Mouse (Mus musculus): ENCODE data around the gene AY358078. TPM values are rescaled to one million over a fixed set of nuclear protein-coding genes. Genes with fewer than 3 reads are reported as not detected.
"Not testable (repeated sequence)": the region's sequence is repeated elsewhere in the genome, so short reads cannot be mapped to it uniquely, and the experiment has no call there.

The AY358078 gene
- polyA plus RNA-seq, 1 experiment from 2014 or later = not detected

DNA sequence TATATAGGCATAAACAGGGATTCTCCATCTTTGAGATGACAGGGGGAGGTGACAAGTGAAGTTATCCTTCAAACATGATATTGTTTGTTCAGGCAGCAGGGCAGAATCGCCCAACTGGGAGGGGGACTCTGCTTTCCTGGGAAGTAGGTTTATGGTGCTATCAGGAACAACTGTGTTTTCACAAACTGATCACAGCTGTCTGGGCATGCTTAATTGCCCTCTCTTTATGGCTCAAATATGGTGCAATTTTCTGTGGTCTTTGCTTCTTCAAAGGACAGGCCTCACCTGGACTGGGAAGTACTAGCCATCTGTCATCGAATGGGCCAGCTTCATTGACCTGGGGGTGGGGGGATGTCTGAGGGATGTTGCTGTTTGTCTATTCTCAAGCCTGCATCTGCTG is 5.7 kb upstream of the AY358078 start:
- DNase-seq (ENCODE audit: low spot score, missing footprints) (no peak), ATAC-seq (ENCODE audit: low FRiP score) (no peak)
- no peak overlapping the region for H3K27ac ChIP-seq (ENCODE audit: low read depth, low read length)
- H3K4me1 ChIP-seq (ENCODE audit: control insufficient read depth, insufficient read depth, low read length) = no peaks in the 10 kb centered on the region
- H3K9me3 ChIP-seq (ENCODE audit: control insufficient read depth, low read length) = no peaks in the 10 kb centered on the region
- H3K9ac ChIP-seq (ENCODE audit: low read length) = no peak overlapping the region
- 92% methylated on average over 2 of the region's 2 CpGs for WGBS
- no peaks in the 10 kb centered on the region for H3K36me3 ChIP-seq (ENCODE audit: control insufficient read depth, insufficient read depth, low read length)
- H3K4me2 ChIP-seq = no peak overlapping the region
- H3K4me3 ChIP-seq (ENCODE audit: low read depth, low read length) = no peak overlapping the region
- no peaks in the 10 kb centered on the region for H3K27me3 ChIP-seq (ENCODE audit: control insufficient read depth, insufficient read depth, low read length)

DNA sequence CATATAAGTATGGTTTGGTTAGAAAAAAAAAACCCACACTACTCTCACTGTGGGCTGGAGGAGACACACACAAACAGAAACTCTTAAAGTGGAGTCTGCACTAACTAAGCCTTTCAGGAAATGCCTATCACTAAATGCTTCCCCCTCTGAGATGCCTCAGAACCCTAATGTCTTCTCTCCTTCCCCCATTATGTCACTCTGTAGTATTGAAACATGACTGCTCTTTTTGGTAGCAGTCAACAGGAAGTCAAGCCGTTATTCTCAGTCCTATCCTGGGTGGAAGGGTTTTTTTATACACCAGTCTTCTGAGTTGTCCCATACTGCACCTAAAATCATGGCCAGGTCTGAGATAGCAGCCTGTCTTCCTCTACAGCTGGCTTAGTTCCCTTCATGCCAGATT is 26.8 kb downstream of the AY358078 start:
- DNase-seq (ENCODE audit: low spot score, missing footprints) = no peak
- H3K27me3 ChIP-seq (ENCODE audit: control insufficient read depth, insufficient read depth, low read length) = no peaks in the 10 kb centered on the region
- no peak overlapping the region for H3K9ac ChIP-seq (ENCODE audit: low read length)
- H3K27ac ChIP-seq (ENCODE audit: low read depth, low read length) = no peak overlapping the region
- no peak overlapping the region for H3K4me3 ChIP-seq (ENCODE audit: low read depth, low read length)
- no peaks in the 10 kb centered on the region for H3K36me3 ChIP-seq (ENCODE audit: control insufficient read depth, insufficient read depth, low read length)
- H3K4me1 ChIP-seq (ENCODE audit: control insufficient read depth, insufficient read depth, low read length) = no peaks in the 10 kb centered on the region
- no peaks in the 10 kb centered on the region for H3K9me3 ChIP-seq (ENCODE audit: control insufficient read depth, low read length)
- no peak for ATAC-seq (ENCODE audit: low FRiP score)
- WGBS = 75% methylated on average over 1 of the region's 1 CpGs
- H3K4me2 ChIP-seq = no peak overlapping the region

DNA sequence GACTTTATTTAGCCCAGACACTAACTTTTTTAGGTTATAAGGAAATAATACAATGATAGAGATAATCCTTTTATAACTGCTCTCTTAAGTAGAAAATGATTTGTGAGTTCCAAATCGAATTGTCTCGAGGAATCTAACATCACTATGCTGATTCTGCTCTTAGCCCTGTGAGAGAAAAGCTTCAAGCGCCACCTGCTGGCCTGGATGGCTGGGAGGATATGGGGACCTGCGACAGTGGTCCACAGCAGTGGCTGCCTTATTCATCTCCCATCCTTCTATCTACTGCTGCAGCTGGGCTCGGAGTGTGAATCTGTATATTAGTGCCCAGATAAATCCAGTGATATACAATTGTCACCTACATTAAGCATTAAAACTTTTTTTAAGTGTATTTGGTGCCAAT is 28.0 kb downstream of the AY358078 start:
- DNase-seq (ENCODE audit: low spot score, missing footprints) (peak; percentile 81), ATAC-seq (ENCODE audit: low FRiP score) (peak; percentile 69; the same call in 1 of the 2 replicates)
- not testable (repeated sequence) for H3K9me3 ChIP-seq (ENCODE audit: control insufficient read depth, low read length); H3K27ac ChIP-seq (ENCODE audit: low read depth, low read length); H3K4me3 ChIP-seq (ENCODE audit: low read depth, low read length); H3K4me2 ChIP-seq; H3K36me3 ChIP-seq (ENCODE audit: control insufficient read depth, insufficient read depth, low read length); H3K27me3 ChIP-seq (ENCODE audit: control insufficient read depth, insufficient read depth, low read length); H3K9ac ChIP-seq (ENCODE audit: low read length); H3K4me1 ChIP-seq (ENCODE audit: control insufficient read depth, insufficient read depth, low read length)
- WGBS = 41% methylated on average over 5 of the region's 5 CpGs

DNA sequence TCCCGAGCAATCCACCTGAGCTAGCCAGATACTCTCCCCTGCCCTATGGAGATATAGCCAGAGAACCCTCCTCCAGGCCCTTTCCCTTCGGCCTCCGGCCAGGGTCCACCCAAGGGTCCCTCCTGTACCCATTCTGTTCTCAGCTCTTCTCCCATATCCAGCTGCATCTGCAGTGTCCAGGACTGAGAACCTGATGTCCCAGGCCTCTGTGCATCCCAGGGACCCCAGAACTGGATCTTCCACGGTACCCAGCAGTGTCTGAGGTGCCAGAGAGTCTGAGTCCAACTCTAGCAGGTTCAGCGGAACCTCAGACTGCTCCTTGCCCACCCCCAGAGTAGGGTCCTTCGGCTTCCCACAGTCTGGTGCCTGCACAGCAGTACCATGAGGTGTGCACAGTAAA is 29.3 kb downstream of the AY358078 start:
- no peaks in the 10 kb centered on the region for H3K4me1 ChIP-seq (ENCODE audit: control insufficient read depth, insufficient read depth, low read length)
- DNase-seq (ENCODE audit: low spot score, missing footprints) (no peak), ATAC-seq (ENCODE audit: low FRiP score) (no peak)
- H3K27me3 ChIP-seq (ENCODE audit: control insufficient read depth, insufficient read depth, low read length) = no peaks in the 10 kb centered on the region
- no peaks in the 10 kb centered on the region for H3K9me3 ChIP-seq (ENCODE audit: control insufficient read depth, low read length)
- no peak overlapping the region for H3K9ac ChIP-seq (ENCODE audit: low read length)
- 73% methylated on average over 6 of the region's 6 CpGs for WGBS
- H3K27ac ChIP-seq (ENCODE audit: low read depth, low read length) = no peak overlapping the region
- H3K4me3 ChIP-seq (ENCODE audit: low read depth, low read length) = no peak overlapping the region
- H3K36me3 ChIP-seq (ENCODE audit: control insufficient read depth, insufficient read depth, low read length) = no peaks in the 10 kb centered on the region
- H3K4me2 ChIP-seq = no peak overlapping the region

DNA sequence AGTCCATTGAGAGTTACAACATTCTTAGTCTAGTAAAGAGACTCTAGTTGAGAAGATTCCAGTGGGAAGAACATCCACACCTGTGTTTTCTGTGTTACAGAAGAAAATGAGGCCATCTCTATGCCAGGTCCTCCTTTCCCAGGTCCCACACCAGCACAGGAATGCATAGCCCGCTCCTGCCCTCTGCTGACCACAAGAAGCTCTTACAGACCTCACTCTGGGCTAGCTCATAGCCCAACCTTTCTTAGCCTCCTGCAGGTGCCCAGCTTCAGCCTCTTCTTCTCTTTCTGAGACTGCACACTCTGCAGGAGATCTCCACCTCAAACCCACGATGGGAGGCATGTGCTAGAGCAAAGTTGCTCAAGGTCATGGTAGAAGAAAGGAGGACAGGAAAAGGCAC is 38.6 kb downstream of the AY358078 start:
- not testable (repeated sequence) for DNase-seq (ENCODE audit: low spot score, missing footprints); H3K9ac ChIP-seq (ENCODE audit: low read length); H3K4me3 ChIP-seq (ENCODE audit: low read depth, low read length); H3K4me2 ChIP-seq; H3K4me1 ChIP-seq (ENCODE audit: control insufficient read depth, insufficient read depth, low read length); H3K27ac ChIP-seq (ENCODE audit: low read depth, low read length); H3K27me3 ChIP-seq (ENCODE audit: control insufficient read depth, insufficient read depth, low read length); H3K9me3 ChIP-seq (ENCODE audit: control insufficient read depth, low read length); H3K36me3 ChIP-seq (ENCODE audit: control insufficient read depth, insufficient read depth, low read length)
- 28% methylated on average over 2 of the region's 2 CpGs for WGBS
- ATAC-seq (ENCODE audit: low FRiP score) = peak; percentile 40; the same call in 1 of the 2 replicates

DNA sequence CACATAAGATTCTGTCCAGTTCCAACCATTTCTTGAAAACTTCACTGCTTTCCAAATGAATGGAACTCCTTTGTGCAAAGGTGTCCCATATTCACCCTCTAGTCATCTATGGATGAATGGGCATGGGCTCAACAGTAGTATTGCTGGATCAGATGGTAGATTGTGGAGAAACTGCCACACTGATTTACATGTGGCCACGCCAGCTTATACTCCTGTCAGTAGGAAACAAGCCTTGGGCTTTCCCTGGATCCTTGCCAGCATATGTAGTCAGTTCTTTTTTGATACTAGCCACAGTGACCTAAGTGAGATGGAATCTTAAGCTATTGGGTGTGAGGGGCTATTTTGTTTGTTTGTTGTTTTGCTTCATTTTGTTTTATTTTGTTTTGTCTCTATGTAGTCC is 42.4 kb downstream of the AY358078 start:
- no peak overlapping the region for H3K9ac ChIP-seq (ENCODE audit: low read length)
- no peak for ATAC-seq (ENCODE audit: low FRiP score)
- H3K4me3 ChIP-seq (ENCODE audit: low read depth, low read length) = no peak overlapping the region
- H3K9me3 ChIP-seq (ENCODE audit: control insufficient read depth, low read length) = no peaks in the 10 kb centered on the region
- 88% methylated on average over 1 of the region's 1 CpGs for WGBS
- no peak overlapping the region for H3K27ac ChIP-seq (ENCODE audit: low read depth, low read length)
- no peak for DNase-seq (ENCODE audit: low spot score, missing footprints)
- H3K36me3 ChIP-seq (ENCODE audit: control insufficient read depth, insufficient read depth, low read length) = no peaks in the 10 kb centered on the region
- no peaks in the 10 kb centered on the region for H3K27me3 ChIP-seq (ENCODE audit: control insufficient read depth, insufficient read depth, low read length)
- H3K4me2 ChIP-seq = no peak overlapping the region
- H3K4me1 ChIP-seq (ENCODE audit: control insufficient read depth, insufficient read depth, low read length) = no peaks in the 10 kb centered on the region

DNA sequence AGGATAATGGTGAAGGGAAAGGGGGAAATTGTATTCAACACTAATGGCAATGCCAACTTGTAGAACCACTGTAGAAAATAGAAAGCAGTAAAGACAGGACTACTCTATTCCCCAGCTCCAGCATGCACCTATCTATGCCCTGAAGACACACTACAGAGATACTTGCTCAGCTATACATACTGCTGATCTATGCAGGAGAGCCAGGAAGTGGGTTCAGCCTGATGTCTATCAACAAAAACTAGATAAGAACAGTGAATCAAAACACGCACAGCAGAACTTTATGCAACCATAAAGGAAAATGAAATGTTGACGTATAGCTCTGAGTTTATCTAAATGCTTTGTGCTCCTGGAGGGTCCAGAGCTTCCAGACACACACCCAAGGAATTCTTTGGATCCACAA is 42.9 kb downstream of the AY358078 start:
- no peak overlapping the region for H3K9ac ChIP-seq (ENCODE audit: low read length)
- H3K4me3 ChIP-seq (ENCODE audit: low read depth, low read length) = no peak overlapping the region
- DNase-seq (ENCODE audit: low spot score, missing footprints) = no peak
- no peak for ATAC-seq (ENCODE audit: low FRiP score)
- no peaks in the 10 kb centered on the region for H3K27me3 ChIP-seq (ENCODE audit: control insufficient read depth, insufficient read depth, low read length)
- no peaks in the 10 kb centered on the region for H3K4me1 ChIP-seq (ENCODE audit: control insufficient read depth, insufficient read depth, low read length)
- WGBS = 92% methylated on average over 2 of the region's 2 CpGs
- H3K4me2 ChIP-seq = no peak overlapping the region
- H3K36me3 ChIP-seq (ENCODE audit: control insufficient read depth, insufficient read depth, low read length) = no peaks in the 10 kb centered on the region
- no peak overlapping the region for H3K27ac ChIP-seq (ENCODE audit: low read depth, low read length)
- no peaks in the 10 kb centered on the region for H3K9me3 ChIP-seq (ENCODE audit: control insufficient read depth, low read length)

DNA sequence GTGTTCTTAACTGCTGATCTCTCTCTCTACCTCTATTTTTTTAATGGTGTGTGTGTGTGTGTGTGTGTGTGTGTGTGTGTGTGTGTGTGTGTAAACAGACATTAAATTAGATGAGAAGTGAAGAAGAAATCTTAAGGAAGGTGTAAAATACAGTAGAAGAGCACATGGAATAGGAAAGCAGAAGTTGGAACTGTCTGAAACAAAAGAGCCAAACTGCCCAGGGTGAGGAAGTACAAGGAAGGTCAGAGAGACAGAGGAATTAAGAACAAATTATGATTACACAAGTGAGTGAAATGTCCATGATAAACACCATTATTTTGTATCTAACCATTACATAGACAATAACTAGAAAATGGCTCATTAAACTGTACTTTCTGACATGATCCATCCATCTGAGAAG is 44.0 kb downstream of the AY358078 start:
- H3K4me3 ChIP-seq (ENCODE audit: low read depth, low read length) = no peak overlapping the region
- H3K27ac ChIP-seq (ENCODE audit: low read depth, low read length) = no peak overlapping the region
- DNase-seq (ENCODE audit: low spot score, missing footprints) (no peak), ATAC-seq (ENCODE audit: low FRiP score) (no peak)
- no peaks in the 10 kb centered on the region for H3K4me1 ChIP-seq (ENCODE audit: control insufficient read depth, insufficient read depth, low read length)
- no peaks in the 10 kb centered on the region for H3K36me3 ChIP-seq (ENCODE audit: control insufficient read depth, insufficient read depth, low read length)
- no peaks in the 10 kb centered on the region for H3K9me3 ChIP-seq (ENCODE audit: control insufficient read depth, low read length)
- H3K9ac ChIP-seq (ENCODE audit: low read length) = no peak overlapping the region
- no peaks in the 10 kb centered on the region for H3K27me3 ChIP-seq (ENCODE audit: control insufficient read depth, insufficient read depth, low read length)
- H3K4me2 ChIP-seq = no peak overlapping the region

DNA sequence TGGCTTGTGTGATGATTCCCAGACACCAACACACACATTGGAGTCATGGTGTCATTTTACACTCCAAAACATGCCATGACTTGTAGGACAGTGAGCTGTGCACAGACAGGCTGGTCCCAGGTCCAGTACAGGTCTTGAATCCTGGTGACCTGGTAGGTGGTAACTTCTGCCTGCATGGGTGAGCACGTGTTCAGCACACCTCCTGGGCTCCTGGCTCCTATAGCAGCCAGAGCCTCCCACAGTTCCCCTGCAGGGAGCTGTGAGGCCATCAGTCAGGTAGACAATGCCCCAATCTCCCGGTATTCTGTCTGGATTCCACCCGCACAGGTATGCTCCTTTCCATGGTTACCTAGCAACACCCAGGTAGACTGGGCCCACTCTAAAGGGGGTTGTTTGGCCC is 46.7 kb downstream of the AY358078 start:
- Histone ChIP-seq H3K4me1 (ENCODE audit: control insufficient read depth, insufficient read depth, low read length) (no peaks in the 10 kb centered on the region), H3K36me3 (ENCODE audit: control insufficient read depth, insufficient read depth, low read length) (no peaks in the 10 kb centered on the region), H3K9me3 (ENCODE audit: control insufficient read depth, low read length) (no peaks in the 10 kb centered on the region), H3K4me3 (ENCODE audit: low read depth, low read length) (no peak overlapping the region), H3K27ac (ENCODE audit: low read depth, low read length) (no peak overlapping the region), H3K9ac (ENCODE audit: low read length) (no peak overlapping the region), H3K27me3 (ENCODE audit: control insufficient read depth, insufficient read depth, low read length) (no peaks in the 10 kb centered on the region), H3K4me2 (no peak overlapping the region)
- no peak for ATAC-seq (ENCODE audit: low FRiP score)
- WGBS = 76% methylated on average over 3 of the region's 3 CpGs
- DNase-seq (ENCODE audit: low spot score, missing footprints) = no peak

DNA sequence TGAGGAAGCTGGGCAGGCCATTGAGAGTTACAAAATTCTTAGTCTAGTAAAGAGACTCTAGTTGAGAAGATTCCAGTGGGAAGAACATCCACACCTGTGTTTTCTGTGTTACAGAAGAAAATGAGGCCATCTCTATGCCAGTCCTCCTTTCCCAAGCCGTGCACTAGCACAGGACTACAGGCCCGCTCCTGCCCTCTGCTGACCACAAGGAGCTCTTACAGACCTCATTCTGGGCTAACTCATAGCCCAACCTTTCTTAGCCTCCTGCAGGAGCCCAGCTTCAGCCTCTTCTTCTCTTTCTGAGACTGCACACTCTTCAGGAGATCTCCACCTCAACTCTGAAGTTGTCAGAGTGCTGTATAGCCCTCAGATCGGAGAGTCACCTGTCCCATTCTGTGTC is 51.2 kb downstream of the AY358078 start:
- H3K27ac ChIP-seq (ENCODE audit: low read depth, low read length); H3K4me2 ChIP-seq; H3K27me3 ChIP-seq (ENCODE audit: control insufficient read depth, insufficient read depth, low read length); ATAC-seq (ENCODE audit: low FRiP score); H3K9ac ChIP-seq (ENCODE audit: low read length); DNase-seq (ENCODE audit: low spot score, missing footprints); H3K4me1 ChIP-seq (ENCODE audit: control insufficient read depth, insufficient read depth, low read length); H3K4me3 ChIP-seq (ENCODE audit: low read depth, low read length); H3K9me3 ChIP-seq (ENCODE audit: control insufficient read depth, low read length); H3K36me3 ChIP-seq (ENCODE audit: control insufficient read depth, insufficient read depth, low read length): not testable (repeated sequence)
- WGBS = 46% methylated on average over 3 of the region's 3 CpGs

Measured in midbrain, embryonic 11.5 days (tissue).